Mouse (Mus musculus): ENCODE data around the gene Kpna1. TPM values are rescaled to one million over a fixed set of nuclear protein-coding genes. Genes with fewer than 3 reads are reported as not detected.
"Not testable (repeated sequence)": the region's sequence is repeated elsewhere in the genome, so short reads cannot be mapped to it uniquely, and the experiment has no call there.

Kpna1 gene
- polyA plus RNA-seq, 1 experiment from 2014 or later: 72.9 TPM

DNA sequence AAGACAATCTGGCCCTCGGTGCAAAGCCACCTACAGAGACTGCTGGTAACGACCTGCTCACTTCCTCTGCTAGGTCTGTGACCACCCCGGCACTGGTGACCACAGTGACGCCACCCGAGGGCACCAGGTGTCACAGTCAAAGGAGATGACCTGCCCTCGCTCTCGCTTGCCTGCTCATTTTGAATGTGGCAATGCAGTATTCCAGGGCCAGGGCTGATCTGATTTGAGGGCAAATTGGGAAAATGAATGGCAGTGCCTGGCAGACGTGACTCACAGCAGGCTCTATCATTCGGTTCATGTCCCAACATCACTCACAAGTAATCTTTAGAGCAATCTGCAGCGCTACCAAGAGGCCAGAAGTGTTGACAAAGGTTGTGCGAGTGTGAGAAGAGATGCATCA lies 77.9 kb downstream of the Kpna1 start:
- 92% methylated on average over 11 of the region's 11 CpGs for WGBS

GRCm38 (mm10) chr16:36057933-36058475 lies 79.5 kb downstream of the Kpna1 start:
- no peak overlapping the region for H3K9ac ChIP-seq
- WGBS: 92% methylated on average over 8 of the region's 8 CpGs
- H3K4me1 ChIP-seq (replicated peaks): no peaks in the 10 kb centered on the region
- no peak overlapping the region for H3K4me2 ChIP-seq
- H3K27ac ChIP-seq (replicated peaks): no peak overlapping the region
- no peaks in the 10 kb centered on the region for H3K27me3 ChIP-seq
- H3K36me3 ChIP-seq: no peaks in the 10 kb centered on the region
- ATAC-seq (ENCODE audit: low FRiP score, low read depth): no peak
- H3K9me3 ChIP-seq: no peaks in the 10 kb centered on the region
- no peak overlapping the region for H3K4me3 ChIP-seq

More for the DNA sequence above, 77.9 kb downstream of the Kpna1 start:
- Histone ChIP-seq H3K9ac (no peak overlapping the region), H3K4me3 (no peak overlapping the region), H3K9me3 (no peaks in the 10 kb centered on the region), H3K4me2 (no peak overlapping the region), H3K27ac (replicated peaks) (no peak overlapping the region), H3K36me3 (no peaks in the 10 kb centered on the region), H3K27me3 (no peaks in the 10 kb centered on the region), H3K4me1 (replicated peaks) (no peaks in the 10 kb centered on the region)
- ATAC-seq (ENCODE audit: low FRiP score, low read depth): no peak

DNA sequence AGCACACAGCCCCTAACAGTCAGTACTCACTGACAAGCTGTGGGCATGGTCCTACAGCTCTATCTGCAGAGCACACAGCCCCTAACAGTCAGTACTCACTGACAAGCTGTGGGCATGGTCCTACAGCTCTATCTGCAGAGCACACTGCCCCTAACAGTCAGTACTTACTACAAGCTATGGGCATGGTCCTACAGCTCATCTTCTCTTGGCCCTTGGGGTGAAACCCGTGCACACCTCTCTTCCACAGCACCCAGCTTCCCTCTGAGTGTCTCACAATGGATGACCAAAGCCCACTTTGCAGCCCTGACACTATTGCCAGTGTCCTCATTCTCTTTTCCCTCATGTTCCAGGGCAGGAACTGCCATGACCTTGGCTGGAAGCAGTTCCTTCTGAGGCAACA lies 84.0 kb downstream of the Kpna1 start:
- H3K4me3 ChIP-seq; H3K4me1 ChIP-seq (replicated peaks); H3K36me3 ChIP-seq; H3K4me2 ChIP-seq; H3K27me3 ChIP-seq; H3K9me3 ChIP-seq; ATAC-seq (ENCODE audit: low FRiP score, low read depth); H3K27ac ChIP-seq (replicated peaks); H3K9ac ChIP-seq: not testable (repeated sequence)
- 91% methylated on average over 1 of the region's 1 CpGs for WGBS

DNA sequence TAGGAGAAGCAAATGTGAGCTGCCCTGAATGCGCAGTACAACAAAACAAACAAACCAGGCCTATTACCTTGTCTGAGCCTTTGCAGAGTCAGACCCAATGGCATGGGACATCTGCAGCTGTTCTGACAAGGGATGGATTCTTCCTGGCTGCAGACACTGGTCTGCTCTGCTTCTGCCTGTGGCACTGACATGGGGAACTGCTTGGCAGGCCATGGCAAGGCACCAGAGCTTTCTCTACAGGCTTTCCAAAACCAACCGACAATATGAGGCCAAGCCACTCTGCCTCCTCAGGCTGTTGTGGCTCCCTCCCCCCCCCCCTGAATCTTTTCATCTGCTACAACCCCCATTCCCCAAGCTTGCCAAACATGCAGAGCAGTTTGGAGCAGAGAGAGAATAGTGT lies 84.8 kb downstream of the Kpna1 start:
- H3K4me2 ChIP-seq: no peak overlapping the region
- WGBS: 75% methylated on average over 2 of the region's 2 CpGs
- no peak for ATAC-seq (ENCODE audit: low FRiP score, low read depth)
- H3K4me1 ChIP-seq (replicated peaks): peaks cover 2% of the 10 kb centered on the region; the same call in 1 of the 2 replicates
- no peaks in the 10 kb centered on the region for H3K27me3 ChIP-seq
- no peaks in the 10 kb centered on the region for H3K36me3 ChIP-seq
- no peaks in the 10 kb centered on the region for H3K9me3 ChIP-seq
- no peak overlapping the region for H3K9ac ChIP-seq
- H3K4me3 ChIP-seq: no peak overlapping the region
- no peak overlapping the region for H3K27ac ChIP-seq (replicated peaks)

GRCm38 (mm10) chr16:36064904-36065303 lies 86.4 kb downstream of the Kpna1 start:
- no peaks in the 10 kb centered on the region for H3K27me3 ChIP-seq
- H3K9me3 ChIP-seq: no peaks in the 10 kb centered on the region
- H3K36me3 ChIP-seq: no peaks in the 10 kb centered on the region
- peaks cover 14% of the 10 kb centered on the region for H3K4me1 ChIP-seq (replicated peaks)
- H3K9ac ChIP-seq: no peak overlapping the region
- ATAC-seq (ENCODE audit: low FRiP score, low read depth): no peak
- no peak overlapping the region for H3K27ac ChIP-seq (replicated peaks)
- 91% methylated on average over 5 of the region's 5 CpGs for WGBS
- no peak overlapping the region for H3K4me2 ChIP-seq
- H3K4me3 ChIP-seq: no peak overlapping the region

GRCm38 (mm10) chr16:36067694-36068093 lies 89.1 kb downstream of the Kpna1 start:
- peaks cover 24% of the 10 kb centered on the region for H3K4me1 ChIP-seq (replicated peaks)
- no peaks in the 10 kb centered on the region for H3K9me3 ChIP-seq
- no peak overlapping the region for H3K4me2 ChIP-seq
- no peak overlapping the region for H3K9ac ChIP-seq
- H3K27ac ChIP-seq (replicated peaks): no peak overlapping the region
- 81% methylated on average over 2 of the region's 2 CpGs for WGBS
- ATAC-seq (ENCODE audit: low FRiP score, low read depth): no peak
- H3K4me3 ChIP-seq: no peak overlapping the region
- no peaks in the 10 kb centered on the region for H3K27me3 ChIP-seq
- no peaks in the 10 kb centered on the region for H3K36me3 ChIP-seq

DNA sequence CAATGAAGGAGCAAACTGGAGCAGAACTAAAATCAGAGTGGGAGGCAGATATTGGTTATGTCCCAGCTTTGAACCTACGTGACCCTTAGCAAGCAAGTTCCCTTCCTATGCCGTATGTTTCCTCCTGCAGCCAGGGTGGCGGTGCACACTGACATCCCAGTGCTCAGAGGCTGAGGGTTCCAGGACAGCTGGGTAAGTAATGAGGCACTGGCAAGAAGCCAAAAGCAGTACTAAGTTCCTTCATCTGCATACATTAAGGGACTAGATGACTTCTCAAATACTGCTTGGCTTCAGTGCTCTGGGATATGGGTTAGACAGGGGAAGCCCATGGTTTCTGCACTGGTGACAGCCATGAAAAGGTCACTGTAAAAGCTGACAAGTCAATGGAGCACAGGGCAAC lies 89.8 kb downstream of the Kpna1 start:
- H3K27me3 ChIP-seq: no peaks in the 10 kb centered on the region
- no peaks in the 10 kb centered on the region for H3K9me3 ChIP-seq
- H3K27ac ChIP-seq (replicated peaks): no peak overlapping the region
- no peak overlapping the region for H3K4me2 ChIP-seq
- peaks cover 26% of the 10 kb centered on the region for H3K4me1 ChIP-seq (replicated peaks)
- no peak for ATAC-seq (ENCODE audit: low FRiP score, low read depth)
- H3K4me3 ChIP-seq: no peak overlapping the region
- WGBS: 50% methylated on average over 3 of the region's 3 CpGs
- H3K36me3 ChIP-seq: no peaks in the 10 kb centered on the region
- H3K9ac ChIP-seq: no peak overlapping the region

DNA sequence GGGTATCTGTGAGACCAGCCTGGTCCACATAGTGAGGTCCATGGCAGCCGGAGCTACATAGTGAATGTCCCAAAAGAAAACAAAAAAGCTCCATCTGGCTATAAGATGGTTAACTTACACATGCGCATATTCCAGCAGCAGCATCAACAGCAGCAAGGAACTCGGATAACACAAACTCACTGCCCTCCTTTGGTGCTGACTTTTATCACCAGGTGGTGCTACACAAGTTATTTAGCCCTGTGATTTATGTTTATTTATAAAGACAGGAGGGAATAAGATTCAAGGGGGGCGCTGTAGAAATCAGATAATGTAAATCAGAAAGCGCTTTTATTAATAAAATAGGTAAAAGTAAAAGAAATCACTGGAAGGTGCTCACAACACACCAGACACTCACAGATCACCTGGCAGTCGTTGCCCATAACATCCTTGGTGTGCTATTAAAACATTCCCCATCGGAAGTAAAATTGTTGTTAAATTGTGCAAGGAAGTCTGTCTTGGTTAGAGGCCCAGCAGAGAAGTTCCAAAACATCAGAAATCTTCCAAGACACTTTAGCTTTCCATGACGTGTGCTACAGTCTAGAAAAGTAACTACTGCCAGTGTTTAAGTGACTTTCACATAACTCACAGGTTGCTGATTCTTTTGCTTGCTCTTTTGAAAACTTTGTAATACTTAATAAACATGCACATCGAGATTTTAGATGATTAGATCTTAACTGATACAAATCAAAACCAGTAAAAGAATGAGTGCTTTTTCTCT lies 91.4 kb downstream of the Kpna1 start:
- Histone ChIP-seq H3K9me3 (no peaks in the 10 kb centered on the region), H3K4me3 (peak overlapping the region; percentile 83), H3K9ac (no peak overlapping the region), H3K27me3 (no peaks in the 10 kb centered on the region), H3K27ac (replicated peaks) (no peak overlapping the region), H3K36me3 (no peaks in the 10 kb centered on the region), H3K4me2 (peak overlapping the region; percentile 63), H3K4me1 (replicated peaks) (peaks cover 26% of the 10 kb centered on the region)
- no peak for ATAC-seq (ENCODE audit: low FRiP score, low read depth)
- WGBS: 36% methylated on average over 9 of the region's 9 CpGs

DNA sequence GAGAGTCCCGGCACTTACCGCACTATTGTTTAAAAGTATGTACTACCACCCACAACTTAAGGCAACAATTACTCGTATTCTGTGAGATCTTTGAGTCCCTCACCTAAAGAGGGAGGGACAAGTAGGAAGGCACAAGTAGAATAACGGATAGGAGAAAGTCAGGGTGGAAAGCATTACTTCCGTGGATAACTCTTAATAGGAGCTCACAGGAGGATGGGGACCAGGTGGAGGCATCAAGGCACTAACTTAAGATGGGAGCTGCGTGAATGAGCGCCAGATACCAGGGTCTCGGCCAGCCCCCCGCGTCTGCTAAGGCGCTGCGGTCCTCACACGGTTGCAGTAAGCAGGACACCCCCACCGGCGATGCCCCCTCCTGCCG lies 92.5 kb downstream of the Kpna1 start:
- H3K27ac ChIP-seq (replicated peaks): peak overlapping the region; percentile 99
- H3K27me3 ChIP-seq: no peaks in the 10 kb centered on the region
- no peak; the same call in 1 of the 2 replicates for ATAC-seq (ENCODE audit: low FRiP score, low read depth)
- H3K9ac ChIP-seq: peak overlapping the region; percentile 85
- H3K4me2 ChIP-seq: peak overlapping the region; percentile 63
- H3K4me1 ChIP-seq (replicated peaks): peaks cover 26% of the 10 kb centered on the region
- whole genome bisulfite sequencing: under 1% methylated on average over 16 of the region's 16 CpGs
- peak overlapping the region; percentile 83 for H3K4me3 ChIP-seq
- no peaks in the 10 kb centered on the region for H3K9me3 ChIP-seq
- no peaks in the 10 kb centered on the region for H3K36me3 ChIP-seq

DNA sequence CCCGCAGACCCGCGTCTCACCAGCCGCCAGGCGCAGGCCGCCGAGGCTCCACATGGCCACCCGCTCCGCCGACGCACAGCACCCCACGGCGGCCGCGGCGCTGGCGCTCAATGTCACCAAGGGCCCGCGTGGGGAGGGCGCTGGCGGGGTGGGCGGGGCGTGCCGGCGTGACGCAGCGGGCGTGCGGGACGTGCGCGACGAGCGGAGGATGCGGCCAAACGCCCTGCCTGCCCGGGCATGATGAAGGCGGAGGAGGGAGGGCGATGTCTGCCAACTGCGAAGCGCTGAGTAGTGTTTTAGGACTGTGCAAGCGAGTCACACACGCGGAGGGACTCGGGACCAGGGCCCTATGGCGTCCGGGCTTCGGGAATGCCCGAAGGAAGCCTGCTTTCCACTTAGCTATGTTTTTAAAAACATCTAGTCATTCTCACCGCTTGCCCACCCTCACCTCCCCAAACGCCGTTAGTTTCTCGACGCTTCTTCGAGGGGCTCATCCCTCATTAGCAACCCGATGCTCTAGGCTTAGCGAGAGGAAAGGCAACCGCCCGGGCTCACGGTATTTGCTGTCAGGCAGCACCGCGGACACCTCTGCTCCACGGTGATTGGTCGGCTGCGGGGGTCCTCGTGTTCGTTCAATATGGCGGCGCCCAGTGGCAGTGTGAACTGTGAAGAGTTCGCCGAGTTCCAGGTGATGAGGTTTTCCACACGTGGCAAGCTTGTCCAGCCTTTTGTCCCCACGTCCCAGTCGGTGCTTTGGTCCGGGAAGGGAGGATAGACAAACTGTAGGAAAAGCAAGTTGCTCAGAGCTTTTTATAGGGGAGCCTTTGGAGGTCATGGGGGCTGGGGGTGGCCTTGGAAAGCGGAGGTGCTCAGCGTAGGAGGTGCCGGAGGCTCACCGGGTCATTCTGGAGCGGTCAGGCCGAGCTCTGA lies 93.2 kb downstream of the Kpna1 start, which contains the start of the genes Fam162a and Ccdc58:
TSS of gene Fam162a (minus strand) at position 145 of the 930 bp plus-strand sequence.
TSS of gene Ccdc58 (plus strand) at position 236 of the 930 bp plus-strand sequence.
- Histone ChIP-seq H3K36me3 (no peaks in the 10 kb centered on the region), H3K4me1 (replicated peaks) (peaks cover 26% of the 10 kb centered on the region), H3K27me3 (no peaks in the 10 kb centered on the region), H3K4me3 (peak within 1 kb of the TSS; percentile 83), H3K27ac (replicated peaks) (peak within 1 kb of the TSS; percentile 99), H3K4me2 (peak within 1 kb of the TSS; percentile 63), H3K9ac (peak within 1 kb of the TSS; percentile 85), H3K9me3 (no peaks in the 10 kb centered on the region)
- ATAC-seq (ENCODE audit: low FRiP score, low read depth): peak; percentile 96
- WGBS: under 1% methylated on average over 81 of the region's 81 CpGs

GRCm38 (mm10) chr16:36072410-36073011 lies 94.0 kb downstream of the Kpna1 start:
- peak overlapping the region; percentile 63 for H3K4me2 ChIP-seq
- H3K4me1 ChIP-seq (replicated peaks): peaks cover 26% of the 10 kb centered on the region
- 29% methylated on average over 8 of the region's 8 CpGs for WGBS
- peak overlapping the region; percentile 83 for H3K4me3 ChIP-seq
- H3K9me3 ChIP-seq: no peaks in the 10 kb centered on the region
- H3K27ac ChIP-seq (replicated peaks): peak overlapping the region; percentile 99
- no peak for ATAC-seq (ENCODE audit: low FRiP score, low read depth)
- no peaks in the 10 kb centered on the region for H3K36me3 ChIP-seq
- H3K27me3 ChIP-seq: no peaks in the 10 kb centered on the region
- H3K9ac ChIP-seq: peak overlapping the region; percentile 85
